Mouse (Mus musculus) testis, adult 2 months (tissue): ENCODE results near the gene Tas2r130. TPM values are rescaled to one million over a fixed set of nuclear protein-coding genes. Genes with fewer than 3 reads are reported as not detected.
"Not testable (repeated sequence)": the region's sequence is repeated elsewhere in the genome, so short reads cannot be mapped to it uniquely, and the experiment has no call there.

Source experiments
- H3K27ac ChIP-seq: fragments of 200-500 bp; 2 replicates; pipeline ENCODE4 v1.5.1; 2012; ENCODE audit warnings: low read depth, low read length; ENCODE audit not compliant: control insufficient read depth, insufficient read depth
- H3K27me3 ChIP-seq: fragments of 200-500 bp; 2 replicates; pipeline ENCODE4 v1.6.1; 2012; ENCODE audit warnings: mild to moderate bottlenecking, low read length, moderate library complexity; ENCODE audit not compliant: control insufficient read depth, insufficient read depth
- H3K36me3 ChIP-seq: fragments of 200-500 bp; 2 replicates; pipeline ENCODE4 v1.6.1; 2012; ENCODE audit warnings: mild to moderate bottlenecking, low read length; ENCODE audit not compliant: control insufficient read depth, insufficient read depth
- H3K4me1 ChIP-seq: fragments of 200-500 bp; 2 replicates; pipeline ENCODE4 v1.6.1; 2012; ENCODE audit warnings: low read length; ENCODE audit not compliant: control insufficient read depth, insufficient read depth
- H3K4me3 ChIP-seq: fragments of 200-500 bp; 2 replicates; pipeline ENCODE4 v1.5.1; 2012; ENCODE audit warnings: low read depth, mild to moderate bottlenecking, low read length, moderate library complexity, mixed read lengths; ENCODE audit not compliant: control insufficient read depth
- CTCF ChIP-seq: fragments of 200-500 bp; IDR thresholded peaks from 2 replicates; pipeline ENCODE4 v1.5.1; 2012; ENCODE audit warnings: low read depth, mild to moderate bottlenecking, inconsistent platforms, low read length, moderate library complexity; ENCODE audit not compliant: control insufficient read depth, insufficient read depth, insufficient replicate concordance
- POLR2A ChIP-seq: fragments of 200-500 bp; IDR thresholded peaks from 2 replicates; pipeline ENCODE4 v1.6.1; 2012; ENCODE audit warnings: low read depth, mild to moderate bottlenecking, inconsistent platforms, low read length, moderate library complexity; ENCODE audit not compliant: control insufficient read depth
- polyA plus RNA-seq: library from polyadenylated mRNA; depleted of rRNA; stranded (reverse); fragments of >200 nt; gene quantifications from 2 replicates; pipeline ENCODE4 v1.2.3, GENCODE M21; 2012; rRNA removed

Gene Tas2r130
- polyA plus RNA-seq = not detected in 2 replicates

- Histone ChIP-seq H3K4me3 (no peak within 1 kb of the TSS), H3K27ac (no peak within 1 kb of the TSS), H3K36me3 (no peaks in the 10 kb centered on the region), H3K27me3 (no peaks in the 10 kb centered on the region), H3K4me1 (no peaks in the 10 kb centered on the region)
- TF ChIP-seq POLR2A = no peak
- no peak for TF ChIP-seq CTCF
Measured at GRCm38 (mm10) chr6:131630812-131631211, at the start of gene Tas2r130. Tas2r130 (minus strand) TSS chr6:131630912.

DNA sequence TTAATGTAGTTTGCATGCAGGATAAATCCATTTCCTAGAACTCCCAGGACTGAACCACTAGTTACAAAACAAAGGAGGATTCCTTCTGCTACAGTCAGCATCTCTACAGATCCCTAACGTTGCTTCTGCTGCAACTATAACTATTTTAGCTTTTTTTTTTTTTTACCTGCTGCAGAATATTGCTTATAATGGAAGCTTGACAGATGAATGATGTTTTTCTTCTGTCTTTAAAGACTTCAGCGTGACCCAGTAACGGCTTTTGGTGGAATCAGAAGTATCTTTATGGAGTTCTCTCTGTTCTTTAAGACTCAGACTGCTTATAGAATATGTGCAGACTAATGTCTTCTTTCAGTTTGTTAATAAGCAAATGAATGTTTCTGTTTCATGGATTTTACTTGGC, 48.1 kb upstream of the Tas2r130 start, which contains the start of gene Tas2r106:
TSS of gene Tas2r106 (minus strand) at position 101 of the 400 bp plus-strand sequence.
- no peak within 1 kb of the TSS for H3K27ac ChIP-seq
- TF ChIP-seq CTCF (no peak), POLR2A (no peak)
- no peak within 1 kb of the TSS for H3K4me3 ChIP-seq

GRCm38 (mm10) chr6:131660049-131660448, 29.3 kb upstream of the Tas2r130 start, which contains the start of gene Tas2r107:
Tas2r107 (minus strand) TSS chr6:131660149.
- H3K27ac ChIP-seq = no peak within 1 kb of the TSS
- no peaks in the 10 kb centered on the region for H3K36me3 ChIP-seq
- no peaks in the 10 kb centered on the region for H3K4me1 ChIP-seq
- no peaks in the 10 kb centered on the region for H3K27me3 ChIP-seq
- TF ChIP-seq CTCF (no peak), POLR2A (no peak)
- H3K4me3 ChIP-seq = no peak within 1 kb of the TSS

More for the DNA sequence above, 48.1 kb upstream of the Tas2r130 start, which contains the start of gene Tas2r106:
- no peaks in the 10 kb centered on the region for H3K4me1 ChIP-seq
- no peaks in the 10 kb centered on the region for H3K36me3 ChIP-seq
- no peaks in the 10 kb centered on the region for H3K27me3 ChIP-seq

- H3K4me3 ChIP-seq, H3K4me1 ChIP-seq, H3K36me3 ChIP-seq, H3K27ac ChIP-seq, H3K27me3 ChIP-seq: not testable (repeated sequence)
Measured at GRCm38 (mm10) chr6:131609956-131610355, 20.8 kb downstream of the Tas2r130 start.

GRCm38 (mm10) chr6:131604821-131605220, 25.9 kb downstream of the Tas2r130 start:
- TF ChIP-seq POLR2A (no peak), CTCF (no peak)
- no peak overlapping the region for H3K27ac ChIP-seq

More at GRCm38 (mm10) chr6:131604821-131605220, 25.9 kb downstream of the Tas2r130 start:
- Histone ChIP-seq H3K27me3 (no peaks in the 10 kb centered on the region), H3K4me3 (no peak overlapping the region), H3K36me3 (no peaks in the 10 kb centered on the region), H3K4me1 (no peaks in the 10 kb centered on the region)

Other genes starting within 250 kb of the Tas2r130 start
- gene Ybx3, start 242.4 kb downstream of the Tas2r130 start, polyA plus RNA-seq = 1,098 and 1,153 TPM in 2 replicates
- gene 5430401F13Rik, start 144.5 kb downstream of the Tas2r130 start, polyA plus RNA-seq = not detected in 2 replicates
- gene Gm6619, start 144.5 kb downstream of the Tas2r130 start, polyA plus RNA-seq = not detected in 2 replicates
- not detected in 2 replicates for gene Tas2r107, start 29.2 kb upstream of the Tas2r130 start, polyA plus RNA-seq
- gene Tas2r106, start 48.0 kb upstream of the Tas2r130 start, polyA plus RNA-seq = not detected in 2 replicates
- gene Tas2r104, start 54.8 kb upstream of the Tas2r130 start, polyA plus RNA-seq = not detected in 2 replicates
- gene Tas2r105, start 56.6 kb upstream of the Tas2r130 start, polyA plus RNA-seq = not detected in 2 replicates
- gene Tas2r114, start 59.2 kb upstream of the Tas2r130 start, polyA plus RNA-seq = not detected in 2 replicates